Mouse (Mus musculus) spleen, postnatal 4 days (tissue): ENCODE data around the gene Gas1.

ENCODE experiments used
- DNase-seq, 2 experiments: peaks; one replicate each; pipeline ENCODE4 v3.0.0; 2022; ENCODE audit warnings: low spot score in 2 of 2

The Gas1 gene

DNA sequence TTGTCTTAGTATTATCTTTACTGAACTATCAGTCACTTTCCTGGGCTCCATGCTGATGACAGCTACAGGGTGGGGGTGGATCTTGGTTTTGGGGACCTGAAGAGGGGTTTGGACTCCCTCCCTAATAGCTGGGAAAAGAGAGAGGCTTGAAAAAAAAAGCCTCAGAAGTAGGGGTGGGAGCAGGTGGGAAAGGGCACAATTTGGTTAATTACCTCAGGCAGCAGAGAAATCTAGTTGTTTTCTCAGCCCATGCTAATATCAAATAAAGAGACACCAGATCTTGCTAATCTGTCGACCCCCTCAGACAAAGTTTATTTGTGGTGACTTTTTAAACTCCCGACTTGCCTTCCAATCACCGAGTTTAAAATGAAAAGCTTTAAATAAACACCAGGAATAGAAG lies 4.0 kb downstream of the Gas1 start:
- no peak for DNase-seq

DNA sequence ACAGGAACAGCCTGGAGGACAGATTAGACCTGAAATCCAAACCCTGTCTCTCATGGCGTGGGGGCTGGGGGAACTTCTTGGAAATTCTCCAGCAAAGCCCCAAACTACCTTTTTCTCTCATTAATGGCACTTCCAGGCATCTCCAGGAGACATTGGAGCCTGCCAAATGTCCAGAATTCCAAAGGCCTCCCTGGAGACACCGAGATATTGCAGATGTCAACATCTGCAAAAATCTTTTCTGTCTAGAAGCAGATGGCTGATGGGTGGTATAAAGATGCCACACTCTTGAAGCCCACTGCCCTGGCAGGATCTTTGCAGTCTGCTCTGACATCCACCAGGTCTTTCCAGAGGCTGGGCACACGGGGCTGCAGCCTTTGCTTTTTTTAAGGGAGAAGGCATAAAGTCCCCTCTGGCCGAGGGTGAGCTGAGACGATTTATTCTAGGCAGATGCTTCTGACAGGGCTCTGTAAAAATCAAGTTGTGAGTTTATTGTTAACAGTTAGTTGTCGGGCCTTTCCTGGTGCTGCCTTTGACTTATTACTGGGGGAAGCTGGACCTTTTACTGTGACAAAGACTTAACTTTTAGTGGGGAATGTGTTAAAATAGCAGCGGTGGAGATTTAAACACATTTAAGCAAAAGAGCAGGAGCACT lies 4.7 kb downstream of the Gas1 start:
- DNase-seq, result no peak

- DNase-seq, result no peak
Measured at GRCm38 (mm10) chr13:60171781-60172180, 5.4 kb downstream of the Gas1 start.

GRCm38 (mm10) chr13:60170898-60171715 lies 6.1 kb downstream of the Gas1 start:
- DNase-seq, result no peak

- DNase-seq, result no peak
Measured at GRCm38 (mm10) chr13:60169026-60169425, 8.1 kb downstream of the Gas1 start.

GRCm38 (mm10) chr13:60156294-60157126 lies 20.7 kb downstream of the Gas1 start:
- DNase-seq, result no peak

DNA sequence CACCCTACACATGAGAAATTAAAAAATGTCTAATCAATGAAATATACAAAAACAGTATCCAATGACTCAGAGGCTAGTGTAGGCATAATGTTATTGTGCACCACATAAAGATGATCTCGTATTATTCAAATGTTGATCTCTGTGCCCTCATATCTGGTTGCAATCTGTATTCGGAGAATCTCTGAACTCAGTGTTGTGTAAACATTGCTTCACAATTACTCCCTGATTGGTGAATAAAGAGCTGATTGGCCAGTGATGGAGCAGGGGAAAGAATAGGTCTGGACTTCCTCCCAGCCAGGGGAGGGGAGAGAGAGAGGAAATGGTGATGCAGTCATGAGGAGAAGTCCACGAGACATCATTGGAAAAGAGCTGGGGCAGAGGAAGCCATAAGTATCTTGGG lies 23.0 kb downstream of the Gas1 start:
- no peak for DNase-seq

- no peak for DNase-seq
Measured at GRCm38 (mm10) chr13:60148235-60148634, 28.9 kb downstream of the Gas1 start.

DNA sequence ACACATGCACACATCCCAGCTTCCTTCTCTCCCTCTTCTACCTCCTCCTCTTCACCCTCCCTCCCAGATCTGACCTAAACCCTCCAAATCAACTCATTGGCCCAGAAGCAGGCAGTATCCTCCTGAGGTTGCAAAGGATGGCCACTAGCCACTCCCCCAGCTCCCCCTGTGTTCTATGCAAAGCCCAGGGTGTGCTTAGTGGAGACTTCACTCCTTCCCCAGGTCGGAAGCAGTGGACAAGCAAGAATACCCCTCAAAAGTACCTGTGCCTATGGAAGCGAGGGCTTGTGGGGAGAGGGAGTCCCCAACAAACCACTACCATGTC lies 29.3 kb downstream of the Gas1 start:
- no peak for DNase-seq

GRCm38 (mm10) chr13:60146994-60147856 lies 29.9 kb downstream of the Gas1 start:
- DNase-seq, result no peak

DNA sequence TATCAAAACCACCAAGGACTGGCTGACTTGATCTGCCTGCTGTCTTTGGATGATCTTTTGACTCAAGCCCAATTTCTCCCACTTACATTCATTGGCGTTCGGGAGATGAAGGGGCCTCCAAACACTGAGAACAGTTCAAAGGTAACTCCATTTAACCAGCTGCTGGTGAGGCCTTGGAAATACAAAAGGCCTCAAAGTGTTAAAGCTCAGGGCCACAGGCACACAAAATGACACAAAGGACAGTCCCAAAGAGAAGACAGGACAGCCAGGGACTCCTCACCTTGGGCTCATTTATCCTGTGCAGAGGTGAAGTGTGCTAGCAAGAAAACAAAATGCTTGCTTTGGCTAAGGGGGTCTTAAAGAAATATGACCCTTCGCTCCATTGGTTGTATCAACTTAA lies 30.9 kb downstream of the Gas1 start:
- no peak for DNase-seq

DNA sequence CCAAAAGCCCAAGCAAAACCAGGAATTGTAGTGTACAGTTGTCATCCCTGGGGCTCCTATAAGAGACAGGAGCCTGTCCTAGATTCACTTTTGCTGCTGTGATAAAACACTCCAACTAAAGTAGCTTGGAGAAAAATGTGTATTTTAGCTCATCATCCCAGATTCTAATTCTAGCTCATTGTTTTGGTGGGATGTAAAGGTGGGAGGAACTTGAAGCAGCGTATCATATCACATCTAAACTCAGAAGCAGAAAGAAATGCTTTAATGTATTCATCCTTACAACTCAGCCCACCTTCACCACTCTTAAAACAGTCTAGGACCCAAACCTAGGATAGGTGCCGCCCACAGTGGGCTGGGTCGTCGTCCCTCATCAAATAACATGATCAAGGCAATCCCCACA lies 40.2 kb downstream of the Gas1 start:
- no peak for DNase-seq

GRCm38 (mm10) chr13:60134439-60134799 lies 42.7 kb downstream of the Gas1 start:
- DNase-seq, result no peak

DNA sequence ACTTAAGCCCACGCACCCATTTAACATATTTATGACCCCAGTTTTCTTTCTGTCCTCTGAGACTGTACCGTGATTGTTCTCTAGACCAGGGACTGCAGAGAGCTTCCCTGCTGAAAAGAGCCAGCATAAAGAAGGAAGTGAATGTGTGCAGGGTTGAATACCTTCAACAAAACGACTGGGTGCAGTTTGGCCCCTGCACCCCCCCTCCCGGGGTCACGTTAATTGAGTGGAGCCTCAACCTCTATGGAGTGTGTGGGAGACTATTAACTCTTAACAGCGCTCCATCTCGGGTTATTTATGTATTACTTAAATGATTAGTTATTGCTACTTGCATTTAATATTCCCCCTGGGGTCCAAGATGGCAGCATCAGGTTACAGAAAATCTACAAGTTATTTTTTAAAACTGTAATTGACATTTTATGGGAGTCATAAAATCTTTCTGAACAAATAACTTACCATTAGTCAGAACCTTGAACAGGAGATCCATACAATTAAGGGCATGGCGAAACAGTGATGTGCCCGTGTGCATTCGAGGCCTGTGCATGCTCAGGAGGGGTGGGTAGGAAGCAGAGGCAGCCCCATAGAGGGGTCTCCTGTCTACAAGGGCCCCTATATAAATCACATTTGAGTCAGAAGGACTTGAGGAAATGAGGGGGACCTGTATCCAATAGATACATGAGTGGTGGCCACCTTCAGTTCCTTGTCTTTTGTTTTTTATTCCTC lies 43.3 kb downstream of the Gas1 start:
- no peak for DNase-seq

- DNase-seq, result no peak
Measured at GRCm38 (mm10) chr13:60131771-60132170, 45.4 kb downstream of the Gas1 start.

GRCm38 (mm10) chr13:60129541-60129940 lies 47.6 kb downstream of the Gas1 start:
- DNase-seq, result no peak

- DNase-seq, result no peak
Measured at GRCm38 (mm10) chr13:60126338-60126737, 50.8 kb downstream of the Gas1 start.

DNA sequence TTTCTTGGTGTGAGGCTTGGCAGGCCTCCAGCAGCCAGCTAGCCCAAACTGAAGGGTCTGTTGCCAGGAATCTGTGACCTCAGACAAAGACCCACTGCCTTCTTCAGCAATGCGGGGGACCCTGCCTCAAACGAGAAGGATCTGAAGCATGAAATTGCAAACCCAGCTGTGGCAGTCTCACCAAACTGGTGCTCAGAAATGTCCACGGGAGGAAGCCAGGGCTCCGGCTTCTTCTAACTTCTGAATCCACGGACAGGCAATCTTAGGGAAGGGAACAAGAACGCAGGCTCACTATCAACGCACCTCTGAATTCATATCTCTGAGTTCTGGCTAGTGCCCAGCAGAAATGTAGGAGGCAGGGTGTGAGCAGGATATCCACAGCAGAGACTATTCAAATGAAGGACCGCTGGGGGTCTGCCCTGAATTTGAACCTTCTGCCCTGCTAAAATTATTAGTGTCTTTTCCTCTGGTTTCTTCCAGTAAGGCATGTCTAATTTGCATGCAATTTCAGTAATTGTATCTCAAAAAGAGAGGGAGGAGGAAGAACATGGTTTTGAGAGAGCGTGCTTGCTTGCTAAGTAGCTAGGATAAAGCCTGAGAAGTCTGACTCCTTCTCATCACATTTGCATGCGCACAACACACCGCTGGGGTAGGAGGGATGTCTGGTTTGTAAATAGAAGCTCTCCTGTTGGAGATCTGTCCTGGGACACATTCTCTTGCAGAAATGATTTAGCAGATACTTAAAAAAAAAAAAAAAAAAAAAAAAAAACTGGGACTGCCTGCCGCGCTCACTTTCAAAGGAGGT lies 51.5 kb downstream of the Gas1 start:
- DNase-seq, result no peak

DNA sequence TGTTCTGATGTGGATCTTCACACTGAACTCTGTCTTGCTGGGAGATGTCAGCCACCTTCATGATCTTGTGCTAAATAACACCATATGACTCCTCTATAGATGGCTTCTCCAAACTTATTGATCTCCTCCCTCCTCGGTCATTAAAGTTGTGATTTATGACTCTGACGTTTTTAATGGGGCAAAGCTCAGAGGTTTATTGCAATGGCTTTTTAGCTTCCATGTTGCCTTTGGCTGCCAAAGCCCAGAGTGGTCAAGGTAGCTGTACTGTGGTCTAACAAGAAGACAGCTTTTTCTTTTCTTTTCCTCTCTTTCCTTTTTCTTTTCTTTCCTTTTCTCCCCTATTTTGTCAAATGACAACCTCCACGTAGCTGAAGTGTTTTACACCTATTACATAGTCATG lies 52.1 kb downstream of the Gas1 start:
- DNase-seq, result no peak

GRCm38 (mm10) chr13:60124456-60124855 lies 52.7 kb downstream of the Gas1 start:
- DNase-seq, result no peak
